Mouse (Mus musculus) liver, adult (tissue): ENCODE measurements around the gene Gm42791.

Source experiments
- GATA4 ChIP-seq: IDR thresholded peaks from 2 replicates; pipeline ENCODE4 v1.6.1; 2014; ENCODE audit warnings: mild to moderate bottlenecking, low read length; ENCODE audit not compliant: insufficient replicate concordance

Gene Gm42791

DNA sequence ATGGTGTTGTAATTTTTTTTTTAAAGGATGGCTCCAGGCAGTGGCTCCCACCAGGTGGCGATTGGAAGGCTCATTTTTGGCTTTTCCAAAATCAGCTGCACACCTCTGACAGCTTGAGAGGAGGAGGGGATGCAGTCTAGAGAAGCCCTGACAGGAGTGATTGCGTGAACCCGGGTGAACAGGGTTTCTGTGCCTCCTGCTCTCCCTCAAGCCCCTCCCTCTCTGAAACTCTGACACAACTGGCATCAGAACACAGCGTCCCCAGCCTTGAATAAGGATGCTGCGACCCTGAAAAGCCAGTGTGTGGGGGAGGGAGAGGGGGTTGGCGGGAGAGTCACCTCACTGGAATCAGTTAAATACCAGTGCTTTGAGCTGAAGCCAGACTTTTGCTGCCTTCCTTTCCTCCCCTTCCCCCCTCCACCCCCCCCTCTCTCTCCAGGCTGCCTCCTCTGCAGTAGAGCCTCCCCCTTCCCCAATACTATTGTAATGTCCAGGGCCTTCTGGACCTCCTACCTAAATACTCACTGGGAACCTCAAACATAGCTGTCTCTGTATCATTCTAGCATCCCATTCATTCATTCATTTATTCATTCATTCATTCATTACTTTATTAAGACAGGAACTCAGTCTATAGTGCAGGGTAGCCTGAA, 21.8 kb downstream of the Gm42791 start:
- no peak for TF ChIP-seq GATA4

DNA sequence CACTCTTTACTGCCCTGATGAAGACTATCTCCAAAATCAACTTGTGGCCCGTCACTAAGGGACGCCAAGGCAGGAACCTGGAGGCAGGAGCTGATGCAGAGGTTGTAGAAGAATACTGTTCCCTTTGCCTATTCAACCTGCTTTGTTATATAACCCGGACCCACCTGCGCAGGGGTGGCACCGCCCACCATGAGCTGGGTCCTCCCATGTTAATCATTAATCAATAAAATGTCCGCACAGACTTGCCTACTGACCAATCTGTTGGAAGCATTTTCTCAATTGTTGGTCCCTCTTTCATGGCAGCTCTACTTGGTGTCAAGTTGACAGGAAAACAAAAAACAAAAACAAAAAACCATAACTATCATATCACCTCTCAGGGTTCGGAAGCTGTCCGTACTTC, 22.8 kb downstream of the Gm42791 start:
- TF ChIP-seq GATA4: no peak

GRCm38 (mm10) chr5:148969648-148970047, 25.3 kb downstream of the Gm42791 start:
- TF ChIP-seq GATA4: no peak

DNA sequence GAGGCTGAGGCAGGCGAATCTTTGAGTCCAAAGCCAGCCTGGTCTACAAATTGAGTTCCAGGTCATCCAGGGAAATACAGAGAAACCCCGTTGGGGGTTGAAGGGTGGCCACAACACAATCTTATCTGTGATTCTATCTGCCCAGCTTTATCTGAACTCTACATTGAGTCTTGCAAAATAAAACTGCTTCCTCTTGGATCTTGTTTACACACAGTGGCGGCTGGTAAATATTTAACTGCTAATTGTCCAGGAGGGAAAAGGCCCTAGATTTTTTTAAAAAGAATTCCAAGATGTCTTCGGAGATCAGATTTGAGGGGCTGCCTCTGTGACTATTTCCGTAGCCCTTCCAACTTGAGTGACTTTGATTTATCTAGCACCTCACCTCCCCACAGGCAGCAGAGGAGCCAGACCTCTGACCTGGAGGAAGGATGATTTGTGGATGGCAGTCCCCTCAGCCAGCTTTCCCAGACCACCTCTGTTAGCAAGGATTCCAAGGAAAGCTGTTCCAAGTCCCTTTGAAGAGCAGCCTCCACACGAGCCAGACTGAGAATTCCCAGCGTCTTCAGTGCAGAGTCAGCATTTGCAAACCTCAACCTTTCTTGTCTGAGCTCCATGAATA, 25.9 kb downstream of the Gm42791 start:
- peak; percentile 84 for TF ChIP-seq GATA4

DNA sequence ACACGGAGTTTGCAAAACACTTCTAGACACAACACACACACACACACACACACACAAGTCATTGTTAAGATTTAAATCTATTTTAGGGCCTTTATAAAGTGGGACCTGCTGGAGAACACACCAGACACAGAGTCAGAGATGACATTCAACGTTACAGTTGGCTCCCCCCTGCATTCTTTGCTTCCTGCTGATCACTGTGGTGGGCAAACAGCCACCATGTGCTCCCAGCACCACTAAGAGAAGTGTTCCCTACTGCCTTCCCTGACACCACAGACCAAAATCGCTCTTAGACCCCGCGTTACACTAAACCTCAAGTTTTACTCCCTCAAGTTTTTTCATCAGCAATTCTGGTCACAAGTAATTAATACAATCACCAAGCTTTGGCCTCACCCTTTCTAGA, 26.8 kb downstream of the Gm42791 start:
- no peak for TF ChIP-seq GATA4

DNA sequence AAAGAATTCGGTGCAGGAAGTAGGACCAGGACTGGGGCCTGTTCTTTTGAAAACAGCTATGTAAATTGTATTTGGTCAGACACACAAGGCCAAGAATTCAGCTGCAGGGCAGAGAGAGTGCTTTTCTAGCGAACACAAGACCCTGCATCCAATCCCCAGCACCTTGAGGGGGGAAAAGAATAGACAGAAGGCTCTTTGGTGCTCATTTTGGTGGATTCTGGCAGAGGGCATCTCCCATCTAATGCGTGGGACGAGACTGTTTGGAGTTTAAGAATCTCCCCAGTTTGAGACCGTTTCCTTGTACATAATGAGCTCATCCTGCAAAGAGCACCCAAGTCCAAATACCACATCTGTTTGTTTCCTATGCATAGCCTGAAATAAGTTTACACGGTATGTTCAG, 28.6 kb downstream of the Gm42791 start:
- no peak for TF ChIP-seq GATA4

DNA sequence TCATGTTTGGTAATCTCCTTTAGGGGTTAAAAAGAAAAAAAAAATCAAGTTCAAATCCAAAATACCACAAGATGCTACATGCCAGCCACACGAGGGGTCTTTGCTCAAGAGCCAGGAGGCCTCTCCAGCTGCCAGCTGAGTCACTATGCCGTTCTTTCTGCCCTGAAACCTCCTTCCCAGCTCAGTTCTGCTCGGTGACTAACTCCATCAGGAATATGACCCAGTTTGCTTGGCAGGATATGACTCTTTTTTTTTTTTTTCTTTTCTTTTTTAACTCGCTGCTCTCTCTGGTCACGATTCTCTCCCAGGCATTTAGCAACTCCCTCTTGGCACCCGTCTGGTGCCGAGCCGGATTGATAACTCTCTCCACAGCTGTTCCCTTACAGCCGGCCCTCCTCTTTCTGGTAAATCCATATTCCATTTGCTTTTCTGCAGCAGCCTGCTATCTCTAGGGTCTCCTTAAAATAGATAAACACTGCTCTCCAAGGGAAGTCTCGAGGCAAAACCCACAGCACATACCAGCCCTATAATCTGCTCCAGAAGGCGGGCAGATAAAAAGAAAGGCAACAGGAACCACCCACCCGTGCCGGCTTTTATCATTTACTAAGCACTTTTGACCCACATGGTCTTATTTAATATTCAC, 29.1 kb downstream of the Gm42791 start:
- TF ChIP-seq GATA4: peak; percentile 66; the same call in 1 of the 2 replicates

DNA sequence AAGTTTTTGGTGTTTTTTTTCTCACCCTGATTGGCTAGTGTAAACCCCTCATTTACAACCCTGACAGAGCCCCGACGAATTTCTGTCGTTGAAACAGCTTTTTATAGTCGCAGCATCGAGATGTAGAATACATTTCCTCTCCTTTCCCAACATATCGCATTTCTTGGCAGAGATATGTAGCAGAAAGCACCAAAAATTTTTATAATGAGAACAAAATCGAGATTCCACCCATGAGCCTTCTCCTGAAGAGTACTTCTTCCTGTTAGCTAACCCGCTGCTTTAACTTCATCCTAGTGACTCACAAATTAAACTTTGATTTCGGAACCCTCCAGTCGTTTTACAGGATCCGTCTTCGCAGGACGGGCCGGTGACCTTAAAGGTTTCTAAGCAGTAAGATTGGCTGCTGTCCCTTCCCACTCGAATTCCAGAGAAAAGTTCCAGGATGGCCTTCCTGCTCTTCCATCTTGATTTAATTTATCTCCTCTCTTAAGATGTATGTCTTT, 29.8 kb downstream of the Gm42791 start:
- TF ChIP-seq GATA4: no peak

DNA sequence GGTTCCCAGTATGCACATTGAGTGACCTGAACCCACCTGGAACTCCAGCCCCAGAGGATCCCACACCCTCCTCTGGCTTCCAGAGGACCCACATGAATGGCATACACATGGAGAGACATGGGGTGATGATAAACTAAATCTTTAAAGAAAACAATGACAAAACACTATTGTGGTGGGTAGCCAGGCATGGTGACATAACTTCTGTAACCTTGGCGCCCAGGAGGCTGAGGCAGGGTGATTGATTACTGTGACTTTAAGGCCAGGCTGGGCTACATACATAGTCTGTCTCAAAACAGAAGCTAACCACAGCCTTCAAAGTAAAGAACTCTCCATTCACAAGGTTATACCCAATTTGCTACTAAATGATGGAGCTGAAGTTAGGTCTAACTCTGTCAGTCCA, 30.7 kb downstream of the Gm42791 start:
- TF ChIP-seq GATA4: no peak

- no peak for TF ChIP-seq GATA4
Observed at GRCm38 (mm10) chr5:148960211-148960610, 34.7 kb downstream of the Gm42791 start.

- TF ChIP-seq GATA4: no peak
Observed at GRCm38 (mm10) chr5:148959068-148959990, 35.6 kb downstream of the Gm42791 start.

GRCm38 (mm10) chr5:148958355-148958754, 36.6 kb downstream of the Gm42791 start:
- no peak for TF ChIP-seq GATA4

DNA sequence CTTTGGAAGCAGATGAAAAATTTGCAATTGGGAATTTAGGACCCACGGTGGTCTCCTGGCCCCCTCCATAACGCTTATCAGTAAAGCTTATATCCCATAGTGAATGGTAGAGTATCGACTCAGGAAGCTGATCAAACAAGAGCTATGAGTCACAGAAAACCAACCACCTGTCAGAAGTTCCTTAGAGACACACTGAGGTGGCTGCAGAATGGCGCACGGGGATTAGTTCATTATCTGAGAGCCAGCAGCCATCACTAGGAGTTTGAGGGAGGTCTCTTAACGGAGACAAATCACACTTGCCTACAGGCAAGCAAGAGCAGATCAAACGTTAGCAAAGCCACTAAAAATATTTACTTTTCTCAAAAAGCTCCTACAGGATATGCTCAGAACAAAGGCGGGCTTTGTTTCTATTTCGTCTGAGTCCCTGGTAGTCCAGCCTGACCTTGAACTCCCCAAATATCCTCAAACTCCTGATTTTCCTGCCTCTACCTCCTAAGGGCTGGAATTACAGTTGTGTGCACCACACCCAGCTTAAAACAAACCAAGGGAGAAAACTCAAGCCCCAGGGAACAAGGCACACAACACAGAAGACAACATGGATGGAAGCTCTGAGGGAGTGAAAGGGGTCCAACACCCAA, 37.9 kb downstream of the Gm42791 start:
- no peak for TF ChIP-seq GATA4

- TF ChIP-seq GATA4: no peak
Observed at GRCm38 (mm10) chr5:148956091-148956490, 38.9 kb downstream of the Gm42791 start.

GRCm38 (mm10) chr5:148955575-148955974, 39.4 kb downstream of the Gm42791 start:
- no peak for TF ChIP-seq GATA4
